Mouse (Mus musculus) adrenal gland, postnatal 4 days (tissue): ENCODE results near the gene Gm17606. TPM values are rescaled to one million over a fixed set of nuclear protein-coding genes. Genes with fewer than 3 reads are reported as not detected.

Experiments
- DNase-seq, 2 experiments: peaks; one replicate each; pipeline ENCODE4 v3.0.0; 2021 to 2022; ENCODE audit warnings: low spot score in 2 of 2, mixed read lengths in 2 of 2
- total RNA-seq, 2 experiments: library from RNA; stranded (reverse); gene quantifications; 2 replicates each; pipeline ENCODE4 v1.2.3; 2021

Gm17606 gene
- total RNA-seq, 2 experiments from 2014 or later, result not detected

- no peak for DNase-seq
Measured at GRCm38 (mm10) chr14:54624976-54625375, 15.8 kb upstream of the Gm17606 start.

- no peak for DNase-seq
Measured at GRCm38 (mm10) chr14:54628103-54628502, 12.6 kb upstream of the Gm17606 start.

GRCm38 (mm10) chr14:54629797-54630196 lies 11.0 kb upstream of the Gm17606 start:
- DNase-seq, result no peak

- DNase-seq, result no peak
Measured at GRCm38 (mm10) chr14:54630583-54631239, 10.0 kb upstream of the Gm17606 start.

- DNase-seq, result no peak
Measured at GRCm38 (mm10) chr14:54631240-54631599, 9.5 kb upstream of the Gm17606 start.

GRCm38 (mm10) chr14:54632252-54632651 lies 8.5 kb upstream of the Gm17606 start:
- no peak for DNase-seq

GRCm38 (mm10) chr14:54634182-54634581 lies 6.6 kb upstream of the Gm17606 start:
- DNase-seq, result no peak

- no peak for DNase-seq
Measured at GRCm38 (mm10) chr14:54636954-54637353, 3.8 kb upstream of the Gm17606 start.

GRCm38 (mm10) chr14:54638210-54638609 lies 2.5 kb upstream of the Gm17606 start:
- no peak for DNase-seq

GRCm38 (mm10) chr14:54640121-54640520 lies 631 bp upstream of the Gm17606 start:
- no peak for DNase-seq

GRCm38 (mm10) chr14:54641305-54641969 lies 685 bp downstream of the Gm17606 start, which contains the start of gene Cdh24:
TSS of gene Cdh24 (minus strand) at chr14:54641364.
- DNase-seq, result peak; percentile 70 to 80

- no peak for DNase-seq
Measured at GRCm38 (mm10) chr14:54642224-54642944, 1.6 kb downstream of the Gm17606 start.

GRCm38 (mm10) chr14:54643011-54643410 lies 2.3 kb downstream of the Gm17606 start:
- DNase-seq, result no peak

GRCm38 (mm10) chr14:54644294-54644693 lies 3.5 kb downstream of the Gm17606 start:
- no peak for DNase-seq

- no peak for DNase-seq
Measured at GRCm38 (mm10) chr14:54646455-54646854, 5.7 kb downstream of the Gm17606 start.

GRCm38 (mm10) chr14:54646898-54647636 lies 6.3 kb downstream of the Gm17606 start:
- DNase-seq, result no peak

- DNase-seq, result no peak
Measured at GRCm38 (mm10) chr14:54647900-54648299, 7.1 kb downstream of the Gm17606 start.

GRCm38 (mm10) chr14:54650621-54651454 lies 10.1 kb downstream of the Gm17606 start:
- peak in 1 of 2 experiments; percentile 73 for DNase-seq

- no peak for DNase-seq
Measured at GRCm38 (mm10) chr14:54651556-54651955, 10.8 kb downstream of the Gm17606 start.

GRCm38 (mm10) chr14:54652787-54653186 lies 12.0 kb downstream of the Gm17606 start:
- no peak for DNase-seq

- peak; percentile 45 to 79 for DNase-seq
Measured at GRCm38 (mm10) chr14:54653496-54653895, 12.7 kb downstream of the Gm17606 start.
